Mouse (Mus musculus) CD4-positive, CD25-positive, alpha-beta regulatory T cell, adult 9 weeks (primary cell): ENCODE measurements around the gene Arid5b. TPM values are rescaled to one million over a fixed set of nuclear protein-coding genes. Genes with fewer than 3 reads are reported as not detected.

Experiments used
- polyA plus RNA-seq: library from polyadenylated mRNA; unstranded; fragments of 100-300 nt; shearing (Covaris generic); gene quantifications from one replicate; pipeline ENCODE4 v1.2.1, GENCODE M21; 2017

The Arid5b gene
- 87.7 TPM for polyA plus RNA-seq

DNA sequence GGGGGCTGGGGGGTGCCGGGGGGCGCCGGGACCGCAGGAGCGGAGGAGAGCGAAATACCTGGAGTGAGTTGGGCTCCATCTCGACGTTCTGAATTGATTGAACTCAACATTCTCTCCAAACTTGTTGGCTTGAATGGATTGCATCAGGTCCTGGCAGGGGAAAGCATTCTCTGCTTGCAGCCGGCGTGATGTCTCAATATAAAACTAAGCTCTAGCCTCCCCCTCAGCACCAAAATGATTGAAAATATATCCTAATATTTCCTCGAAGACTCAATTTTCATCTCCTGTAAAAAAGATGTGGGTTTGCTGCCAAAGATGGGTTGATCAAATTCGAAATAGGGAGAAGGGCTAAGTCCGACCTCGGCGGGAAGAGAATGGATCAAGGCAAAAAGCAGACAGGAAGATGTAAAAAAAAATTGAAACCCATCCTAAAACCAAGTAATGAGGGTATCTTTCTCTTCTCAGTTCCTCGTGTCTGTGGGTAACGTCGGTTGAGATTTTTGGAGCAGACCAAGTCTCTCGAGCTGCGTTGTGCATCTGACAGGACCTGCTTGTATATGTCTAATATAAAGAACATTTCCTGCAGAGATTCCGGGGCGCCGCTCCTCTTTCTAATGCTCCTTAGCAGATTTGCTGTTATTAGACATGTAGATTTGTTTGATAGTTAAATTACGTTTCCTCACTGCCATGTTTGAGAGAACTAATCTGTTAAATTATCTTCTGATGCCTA, at the start of gene Arid5b:
Arid5b (minus strand) TSS at position 109 of the 730 bp plus-strand sequence.

